Mouse (Mus musculus): ENCODE measurements around the gene Gpr84.

DNA sequence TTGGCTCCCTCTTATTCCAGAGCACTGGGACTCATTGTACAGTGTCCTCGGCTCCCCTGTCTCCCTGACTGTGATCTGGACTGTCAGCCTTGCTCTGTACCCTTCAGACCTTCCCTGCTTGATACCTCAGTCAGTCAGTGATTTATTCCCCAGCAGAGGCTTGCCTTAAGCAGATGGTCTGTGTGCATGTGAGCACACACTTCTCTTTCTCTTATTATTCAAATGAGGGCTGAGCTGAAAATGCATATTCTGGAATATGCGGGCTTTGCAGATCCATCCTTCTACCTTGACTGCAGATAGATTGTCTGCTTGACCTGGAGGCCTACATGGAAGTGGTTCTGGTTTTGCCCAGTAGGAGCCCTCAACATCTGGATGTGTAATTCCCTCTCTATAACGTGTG is 12.4 kb downstream of the Gpr84 start:
- TF ChIP-seq CTCF (IDR thresholded peaks at IDR 0.05; ENCODE audit: extremely low read depth, insufficient read length, insufficient replicate concordance, low read depth, low read length) (no peak), POLR2A (IDR thresholded peaks at IDR 0.05; ENCODE audit: low read depth, low read length) (no peak)

Measured in small intestine, adult 2 months (tissue).